Mouse (Mus musculus) hindbrain, embryonic 12.5 days (tissue): ENCODE measurements around the gene Atg9b. TPM values are rescaled to one million over a fixed set of nuclear protein-coding genes. Genes with fewer than 3 reads are reported as not detected.
"Not testable (repeated sequence)": the region's sequence is repeated elsewhere in the genome, so short reads cannot be mapped to it uniquely, and the experiment has no call there.

ENCODE experiments used
- ATAC-seq: fragments of 200-750 bp; cut with Nextera tagmentation; 2 replicates; pipeline ENCODE4 v1.8.0; 2017; ENCODE audit warnings: moderate TSS enrichment; ENCODE audit not compliant: low FRiP score
- H3K27ac ChIP-seq: fragments of 300-500 bp; sonication (generic); 2 replicates; pipeline ENCODE4 v1.5.1; 2016; ENCODE audit warnings: mild to moderate bottlenecking
- H3K27me3 ChIP-seq: fragments of 300-500 bp; sonication (generic); 2 replicates; pipeline ENCODE4 v1.6.1; 2016; ENCODE audit warnings: mild to moderate bottlenecking
- H3K36me3 ChIP-seq: fragments of 300-500 bp; sonication (generic); 2 replicates; pipeline ENCODE4 v1.6.1; 2016; ENCODE audit warnings: mild to moderate bottlenecking
- H3K4me1 ChIP-seq: fragments of 300-500 bp; sonication (generic); 2 replicates; pipeline ENCODE4 v1.6.1; 2016
- H3K4me2 ChIP-seq: fragments of 300-500 bp; sonication (generic); replicated peaks from 2 replicates; pipeline ENCODE4 v1.6.1; 2016; ENCODE audit warnings: mild to moderate bottlenecking
- H3K4me3 ChIP-seq: fragments of 300-500 bp; sonication (generic); 2 replicates; pipeline ENCODE4 v1.5.1; 2016; ENCODE audit warnings: mild to moderate bottlenecking
- H3K9ac ChIP-seq: fragments of 300-500 bp; sonication (generic); 2 replicates; pipeline ENCODE4 v1.6.1; 2016; ENCODE audit warnings: mild to moderate bottlenecking, moderate library complexity
- H3K9me3 ChIP-seq: fragments of 300-500 bp; sonication (generic); replicated peaks from 2 replicates; pipeline ENCODE4 v1.6.1; 2016; ENCODE audit warnings: mild to moderate bottlenecking
- WGBS: fragments of 180-500 bp; shearing (Covaris S2); methylation state at CpG from one replicate; pipeline ENCODE4 v1.1.7; 2016; 5-methylcytosine and 5-hydroxymethylcytosine counted together
- polyA plus RNA-seq: library from polyadenylated mRNA; unstranded; fragments of >200 nt; fragmentation: Nextera tagmentation; extraction: Ambion mirVana; gene quantifications from 2 replicates; pipeline ENCODE4 v1.2.1, GENCODE M21; 2016

The Atg9b gene
- polyA plus RNA-seq, 1 experiment from 2014 or later, result 0.46 TPM

GRCm38 (mm10) chr5:24401969-24402368, 10.0 kb upstream of the Atg9b start:
- Histone ChIP-seq H3K9ac (no peak overlapping the region), H3K27ac (no peak overlapping the region), H3K4me3 (no peak overlapping the region), H3K4me2 (no peak overlapping the region), H3K36me3 (peaks cover 54% of the 10 kb centered on the region), H3K9me3 (no peaks in the 10 kb centered on the region), H3K4me1 (no peaks in the 10 kb centered on the region), H3K27me3 (no peaks in the 10 kb centered on the region)
- ATAC-seq, result no peak
- WGBS, result 75% methylated on average over 9 of the region's 9 CpGs

DNA sequence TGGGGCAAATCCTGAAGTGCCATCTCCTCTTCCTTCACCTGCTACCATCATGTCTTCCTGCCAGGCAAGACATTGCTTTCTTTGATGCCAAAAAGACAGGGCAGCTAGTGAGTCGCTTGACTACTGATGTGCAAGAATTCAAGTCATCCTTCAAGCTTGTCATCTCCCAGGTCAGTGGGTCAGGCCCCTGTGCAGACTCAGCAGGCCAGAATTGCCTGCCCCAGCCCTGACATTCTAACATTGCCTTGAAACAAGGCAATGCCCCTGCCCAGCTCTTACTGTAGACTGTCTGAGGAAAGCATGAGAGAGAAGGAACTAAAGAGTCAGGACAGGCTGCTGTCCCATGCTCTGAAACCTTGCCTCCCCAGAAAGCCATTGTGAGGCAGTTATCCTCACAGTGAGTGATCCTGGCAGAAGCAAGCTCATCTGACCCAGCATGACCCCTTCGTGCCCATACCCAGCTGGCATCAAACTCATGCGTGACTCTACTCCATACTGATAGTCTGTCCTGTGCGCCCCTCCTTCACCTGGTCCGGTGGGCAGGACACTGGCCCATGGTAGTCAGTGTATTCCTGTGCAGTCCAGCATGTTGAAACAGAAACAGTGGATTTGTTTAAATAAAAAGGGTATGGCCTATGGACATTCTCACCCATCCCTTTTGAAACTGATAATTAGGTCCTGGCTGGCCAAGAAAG, 9.1 kb upstream of the Atg9b start:
- WGBS, result 95% methylated on average over 5 of the region's 5 CpGs
- no peak for ATAC-seq
- no peak overlapping the region for H3K4me3 ChIP-seq
- H3K9me3 ChIP-seq, result no peaks in the 10 kb centered on the region
- no peak overlapping the region for H3K27ac ChIP-seq
- peaks cover 46% of the 10 kb centered on the region for H3K36me3 ChIP-seq
- no peaks in the 10 kb centered on the region for H3K4me1 ChIP-seq
- no peak overlapping the region for H3K4me2 ChIP-seq
- H3K27me3 ChIP-seq, result no peaks in the 10 kb centered on the region
- H3K9ac ChIP-seq, result no peak overlapping the region

DNA sequence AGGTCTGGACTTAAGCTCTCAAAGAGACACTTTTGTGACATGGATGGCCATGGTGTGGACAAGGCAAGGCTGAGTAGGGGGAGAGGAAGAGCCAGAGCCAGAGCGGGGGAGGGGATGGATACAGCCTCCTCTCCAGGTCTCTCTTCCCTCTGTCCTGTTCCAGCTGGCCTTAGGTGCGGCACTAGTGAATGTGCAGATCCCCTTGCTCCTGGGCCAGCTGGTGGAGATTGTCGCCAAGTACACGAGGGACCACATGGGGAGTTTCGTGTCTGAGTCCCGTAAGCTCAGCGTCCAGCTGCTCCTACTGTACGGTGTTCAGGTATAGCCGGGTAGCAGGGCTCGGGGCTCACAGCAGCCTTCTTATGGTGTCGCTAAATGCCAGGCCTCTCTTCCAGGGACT, 8.4 kb upstream of the Atg9b start:
- WGBS, result 87% methylated on average over 11 of the region's 11 CpGs

DNA sequence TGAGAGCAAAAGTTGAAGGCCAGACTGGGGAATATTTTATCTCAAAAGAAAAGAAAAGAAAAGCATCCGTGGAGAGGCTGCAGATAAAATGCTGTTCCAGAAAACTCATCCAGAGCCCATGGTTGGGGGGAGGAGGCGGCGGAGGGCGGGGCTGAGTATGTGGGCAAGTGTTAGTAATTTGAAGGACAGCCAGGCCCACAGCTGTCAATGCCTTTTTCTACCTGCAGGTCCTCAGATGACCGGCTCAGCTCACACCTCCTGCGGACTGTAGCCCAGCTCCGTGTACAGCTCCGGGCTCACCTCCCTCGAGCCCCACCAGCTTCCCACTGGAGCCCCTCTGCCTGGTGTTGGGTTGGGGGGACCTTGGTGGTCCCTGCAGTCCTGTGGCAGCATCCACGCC, 7.7 kb upstream of the Atg9b start:
- Histone ChIP-seq H3K9ac (no peak overlapping the region), H3K9me3 (no peaks in the 10 kb centered on the region), H3K36me3 (peaks cover 41% of the 10 kb centered on the region), H3K4me3 (no peak overlapping the region), H3K27ac (no peak overlapping the region), H3K27me3 (no peaks in the 10 kb centered on the region), H3K4me2 (no peak overlapping the region), H3K4me1 (no peaks in the 10 kb centered on the region)
- 90% methylated on average over 10 of the region's 10 CpGs for WGBS
- ATAC-seq, result no peak

More for the DNA sequence above, 8.4 kb upstream of the Atg9b start:
- no peak overlapping the region for H3K27ac ChIP-seq
- no peaks in the 10 kb centered on the region for H3K27me3 ChIP-seq
- no peak overlapping the region for H3K4me2 ChIP-seq
- H3K4me3 ChIP-seq, result no peak overlapping the region
- ATAC-seq, result no peak
- H3K4me1 ChIP-seq, result no peaks in the 10 kb centered on the region
- peaks cover 42% of the 10 kb centered on the region for H3K36me3 ChIP-seq
- no peak overlapping the region for H3K9ac ChIP-seq
- no peaks in the 10 kb centered on the region for H3K9me3 ChIP-seq

- H3K4me1 ChIP-seq, H3K27ac ChIP-seq, H3K9me3 ChIP-seq, ATAC-seq, H3K4me2 ChIP-seq, H3K27me3 ChIP-seq, H3K4me3 ChIP-seq, H3K9ac ChIP-seq: not testable (repeated sequence)
- 91% methylated on average over 6 of the region's 6 CpGs for WGBS
- peaks cover 14% of the 10 kb centered on the region for H3K36me3 ChIP-seq
Observed at GRCm38 (mm10) chr5:24396254-24396653, 4.3 kb upstream of the Atg9b start.

DNA sequence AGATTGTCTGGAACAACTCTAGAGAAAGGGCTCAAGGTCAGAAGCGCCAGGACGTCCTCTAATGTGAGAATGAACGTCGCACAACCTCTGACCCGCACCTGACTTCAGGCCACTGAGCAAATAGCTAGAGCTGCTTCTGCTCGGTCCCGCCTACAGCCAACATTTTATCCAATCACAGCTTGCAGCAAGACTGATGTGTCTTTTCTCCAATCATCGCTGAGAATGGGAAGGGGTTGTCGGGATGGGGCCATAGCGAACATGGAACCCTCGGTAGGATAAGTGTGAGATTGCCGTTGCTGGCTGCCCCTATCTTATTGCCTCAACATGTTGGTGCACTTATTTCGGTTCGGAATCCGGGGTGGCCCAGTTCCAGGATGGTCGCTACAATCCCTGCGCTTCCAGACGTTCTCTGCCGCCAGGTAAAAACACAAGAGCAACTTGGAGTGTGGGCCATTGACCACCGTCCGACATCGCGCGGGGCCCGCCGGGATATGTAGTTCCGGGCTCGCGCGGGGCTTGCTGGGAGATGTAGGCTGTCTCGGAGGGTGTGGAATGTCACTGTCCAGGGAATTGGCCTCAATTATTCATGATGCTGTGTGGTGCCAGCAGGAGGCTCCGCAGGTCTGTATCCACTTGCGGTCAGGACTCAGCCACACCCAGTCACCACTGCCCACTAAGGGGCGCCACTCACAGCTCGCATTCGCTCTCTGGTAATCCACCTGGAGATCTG, 2.4 kb upstream of the Atg9b start:
- peak overlapping the region; percentile 45 for H3K4me2 ChIP-seq
- H3K27me3 ChIP-seq, result peaks cover 7% of the 10 kb centered on the region; the same call in 1 of the 2 replicates
- 2% methylated on average over 36 of the region's 36 CpGs for WGBS
- no peaks in the 10 kb centered on the region for H3K36me3 ChIP-seq
- peak overlapping the region; percentile 67 for H3K27ac ChIP-seq
- peak overlapping the region; percentile 48 for H3K4me3 ChIP-seq
- H3K9me3 ChIP-seq, result no peaks in the 10 kb centered on the region
- peak overlapping the region; percentile 49; the same call in 1 of the 2 replicates for H3K9ac ChIP-seq
- no peaks in the 10 kb centered on the region for H3K4me1 ChIP-seq
- peak; percentile 97 for ATAC-seq

DNA sequence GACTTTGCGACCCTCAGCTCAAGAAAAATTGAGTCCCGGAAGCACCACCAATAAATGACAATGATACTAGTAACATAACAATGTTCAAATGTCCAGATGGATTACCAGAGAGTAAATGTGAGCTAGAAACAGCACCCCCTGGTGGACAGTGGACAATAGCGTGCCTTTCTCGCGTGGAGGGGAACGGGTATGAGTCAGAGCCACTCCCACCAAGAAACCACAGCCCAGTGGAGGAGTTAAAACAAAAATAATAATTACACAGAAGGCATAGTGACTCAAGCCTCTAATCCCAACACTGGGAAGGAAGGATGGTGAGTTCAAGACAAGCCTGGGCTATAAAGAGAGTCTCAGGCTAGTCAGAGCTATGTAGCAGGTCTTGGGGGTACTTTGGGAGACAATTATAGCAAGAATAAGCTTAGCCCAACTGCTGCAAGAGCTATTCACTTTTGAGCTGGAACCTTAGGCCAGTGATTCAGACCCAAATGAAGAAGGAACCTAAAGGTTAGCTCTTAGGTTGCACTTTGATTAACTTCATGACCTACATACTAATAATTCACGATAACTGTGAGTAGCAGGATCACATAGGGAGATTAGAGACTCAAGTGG, 1.6 kb upstream of the Atg9b start, which contains the start of gene Abcb8:
Gene Abcb8, plus strand, starts transcription at position 272 of the 606 bp plus-strand sequence.
- Histone ChIP-seq H3K4me3 (peak within 1 kb of the TSS; percentile 48), H3K4me2 (peak within 1 kb of the TSS; percentile 45), H3K4me1 (no peaks in the 10 kb centered on the region; the same call in 1 of the 2 replicates), H3K9ac (peak within 1 kb of the TSS; percentile 49; the same call in 1 of the 2 replicates), H3K27me3 (peaks cover 14% of the 10 kb centered on the region), H3K36me3 (no peaks in the 10 kb centered on the region), H3K27ac (peak within 1 kb of the TSS; percentile 67), H3K9me3 (no peaks in the 10 kb centered on the region)
- 22% methylated on average over 7 of the region's 7 CpGs for WGBS
- ATAC-seq, result no peak

- Histone ChIP-seq H3K4me1 (peaks cover 7% of the 10 kb centered on the region), H3K36me3 (no peaks in the 10 kb centered on the region), H3K4me2 (no peak overlapping the region), H3K27ac (no peak overlapping the region), H3K9ac (no peak overlapping the region), H3K4me3 (no peak overlapping the region), H3K27me3 (peaks cover 22% of the 10 kb centered on the region), H3K9me3 (no peaks in the 10 kb centered on the region)
- WGBS, result 82% methylated on average over 7 of the region's 7 CpGs
- ATAC-seq, result no peak
Observed at GRCm38 (mm10) chr5:24392724-24393123, 781 bp upstream of the Atg9b start.

GRCm38 (mm10) chr5:24389658-24390020, 2.3 kb downstream of the Atg9b start:
- no peaks in the 10 kb centered on the region for H3K9me3 ChIP-seq
- peaks cover 17% of the 10 kb centered on the region for H3K4me1 ChIP-seq
- no peak overlapping the region for H3K9ac ChIP-seq
- H3K27me3 ChIP-seq, result peaks cover 51% of the 10 kb centered on the region
- no peak overlapping the region for H3K4me3 ChIP-seq
- ATAC-seq, result no peak
- no peaks in the 10 kb centered on the region for H3K36me3 ChIP-seq
- H3K4me2 ChIP-seq, result no peak overlapping the region
- no peak overlapping the region for H3K27ac ChIP-seq
- 79% methylated on average over 4 of the region's 4 CpGs for WGBS

GRCm38 (mm10) chr5:24389011-24389657, 2.8 kb downstream of the Atg9b start:
- Histone ChIP-seq H3K9me3 (no peaks in the 10 kb centered on the region), H3K9ac (no peak overlapping the region), H3K4me2 (no peak overlapping the region), H3K4me3 (no peak overlapping the region), H3K4me1 (peaks cover 17% of the 10 kb centered on the region), H3K27me3 (peaks cover 54% of the 10 kb centered on the region), H3K27ac (no peak overlapping the region), H3K36me3 (no peaks in the 10 kb centered on the region)
- 56% methylated on average over 7 of the region's 7 CpGs for WGBS
- no peak for ATAC-seq

GRCm38 (mm10) chr5:24388246-24388915, 3.6 kb downstream of the Atg9b start:
- ATAC-seq, result no peak

More at GRCm38 (mm10) chr5:24388246-24388915, 3.6 kb downstream of the Atg9b start:
- Histone ChIP-seq H3K4me1 (peaks cover 21% of the 10 kb centered on the region), H3K4me3 (peak overlapping the region; percentile 45), H3K9me3 (no peaks in the 10 kb centered on the region), H3K27ac (no peak overlapping the region), H3K9ac (peak overlapping the region; percentile 59), H3K36me3 (no peaks in the 10 kb centered on the region), H3K4me2 (peak overlapping the region; percentile 90), H3K27me3 (peaks cover 54% of the 10 kb centered on the region)
- WGBS, result 24% methylated on average over 26 of the region's 26 CpGs
